In the genomic region with DNA sequence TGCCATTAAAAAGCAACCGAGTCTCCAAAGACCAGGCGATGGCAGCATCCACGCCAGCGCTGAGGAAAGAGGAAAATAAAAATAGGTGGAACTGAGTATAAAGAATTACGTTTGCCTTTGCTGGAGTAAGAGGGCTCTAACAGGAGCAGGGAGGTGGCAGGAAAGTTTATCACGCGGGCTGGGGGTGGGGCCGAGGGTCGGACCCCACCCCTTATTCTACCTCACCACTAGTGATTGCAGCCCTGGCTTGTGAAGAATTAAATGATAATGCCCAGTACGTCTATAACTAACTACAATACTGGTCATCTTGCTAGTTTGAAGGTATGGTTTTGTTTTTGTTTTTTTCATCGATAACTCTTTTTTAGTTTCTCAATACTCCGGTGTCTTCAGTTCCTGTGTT, we compare ENCODE assay signal across 8 mouse cellular contexts. TPM values are rescaled to one million over a fixed set of nuclear protein-coding genes. Genes with fewer than 3 reads are reported as not detected.
DNase-seq lines count a peak whose midpoint lies in the region; ATAC-seq and TF ChIP-seq lines count a peak whose summit lies in the region.

No protein-coding gene starts in this region.

- 16% methylated on average over 12 of the region's 12 CpGs for WGBS in lung, embryonic 15.5 days
- WGBS in forebrain, embryonic 11.5 days, result 16% methylated on average over 12 of the region's 12 CpGs
- 6% methylated on average over 12 of the region's 12 CpGs for WGBS in limb, embryonic 15.5 days
- 9% methylated on average over 12 of the region's 12 CpGs for WGBS in olfactory bulb, adult 2 months

- no peak for DNase-seq in lung, adult 18-20 months
- DNase-seq in forebrain, embryonic 11.5 days (ENCODE audit: low spot score), result no peak
- DNase-seq in ovary, adult 18-20 months (ENCODE audit: low spot score), result no peak
- DNase-seq in left cerebral cortex, postnatal 14 days (ENCODE audit: low spot score in 2 of 2), result no peak
- DNase-seq in lung, postnatal 10 days, result no peak

- no peaks in the 10 kb centered on the region for H3K27me3 ChIP-seq in lung, embryonic 15.5 days
- H3K27me3 ChIP-seq in forebrain, embryonic 11.5 days (ENCODE audit: control insufficient read depth, insufficient read depth, low read length), result no peaks in the 10 kb centered on the region
- H3K27me3 ChIP-seq in limb, embryonic 15.5 days, result no peaks in the 10 kb centered on the region

- no peak for TF ChIP-seq POLR2A in olfactory bulb, adult 2 months (IDR thresholded peaks at IDR 0.05; ENCODE audit: insufficient read depth, low read depth, low read length)

- intact Hi-C loops in left cerebral cortex, postnatal 14 days (cut with DNase I), result loop anchor here (10.0 kb wide), 1 partner anchor 59 kb away; no protein-coding TSS in a partner anchor

- H3K4me1 ChIP-seq in lung, embryonic 15.5 days, result peaks cover 31% of the 10 kb centered on the region
- peaks cover 12% of the 10 kb centered on the region; the same call in 1 of the 2 replicates for H3K4me1 ChIP-seq in forebrain, embryonic 11.5 days (replicated peaks; ENCODE audit: control insufficient read depth, insufficient read depth, low read length)
- peaks cover 29% of the 10 kb centered on the region for H3K4me1 ChIP-seq in limb, embryonic 15.5 days
- H3K4me1 ChIP-seq in olfactory bulb, adult 2 months (ENCODE audit: control insufficient read depth, insufficient read depth, low read length), result peaks cover 18% of the 10 kb centered on the region

- no peak for TF ChIP-seq CTCF in olfactory bulb, adult 2 months (IDR thresholded peaks at IDR 0.05; ENCODE audit: insufficient read depth, low read depth, low read length)

- no peaks in the 10 kb centered on the region for H3K36me3 ChIP-seq in lung, embryonic 15.5 days
- H3K36me3 ChIP-seq in forebrain, embryonic 11.5 days (ENCODE audit: control insufficient read depth, insufficient read depth, low read length), result no peaks in the 10 kb centered on the region
- peaks cover 3% of the 10 kb centered on the region; the same call in 1 of the 2 replicates for H3K36me3 ChIP-seq in limb, embryonic 15.5 days

- H3K9ac ChIP-seq in lung, embryonic 15.5 days, result peak overlapping the region; percentile 72; the same call in 1 of the 2 replicates
- peak overlapping the region; percentile 58 for H3K9ac ChIP-seq in forebrain, embryonic 11.5 days (ENCODE audit: low read length)
- H3K9ac ChIP-seq in limb, embryonic 15.5 days, result peak overlapping the region; percentile 77

- no peaks in the 10 kb centered on the region for H3K9me3 ChIP-seq in lung, embryonic 15.5 days
- no peaks in the 10 kb centered on the region for H3K9me3 ChIP-seq in forebrain, embryonic 11.5 days (ENCODE audit: control insufficient read depth, low read length)
- no peaks in the 10 kb centered on the region for H3K9me3 ChIP-seq in limb, embryonic 15.5 days

- H3K27ac ChIP-seq in lung, embryonic 15.5 days, result no peak overlapping the region
- no peak overlapping the region for H3K27ac ChIP-seq in forebrain, embryonic 11.5 days (ENCODE audit: low read depth, low read length)
- H3K27ac ChIP-seq in limb, embryonic 15.5 days, result no peak overlapping the region
- 0 out of 2 replicates have a peak overlapping the region, but pooled peaks have one; percentile 75 for H3K27ac ChIP-seq in olfactory bulb, adult 2 months (ENCODE audit: insufficient read depth, low read depth, low read length)

- H3K4me2 ChIP-seq in lung, embryonic 15.5 days, result peak overlapping the region; percentile 73
- peak overlapping the region; percentile 88 for H3K4me2 ChIP-seq in forebrain, embryonic 11.5 days (ENCODE audit: low read depth, low read length, severe bottlenecking)
- peak overlapping the region; percentile 68 for H3K4me2 ChIP-seq in limb, embryonic 15.5 days

- peak overlapping the region; percentile 73 for H3K4me3 ChIP-seq in lung, embryonic 15.5 days
- peak overlapping the region; percentile 47 for H3K4me3 ChIP-seq in forebrain, embryonic 11.5 days (ENCODE audit: low read depth, low read length)
- peak overlapping the region; percentile 64 for H3K4me3 ChIP-seq in limb, embryonic 15.5 days
- peak overlapping the region; percentile 44 for H3K4me3 ChIP-seq in olfactory bulb, adult 2 months (ENCODE audit: insufficient read depth, low read depth, low read length)

- ATAC-seq in lung, embryonic 15.5 days (ENCODE audit: borderline replicate concordance, extremely low read depth, low FRiP score, low TSS enrichment), result no peak
- ATAC-seq in forebrain, embryonic 11.5 days (replicated peaks; ENCODE audit: low FRiP score), result no peak
- no peak for ATAC-seq in limb, embryonic 15.5 days (ENCODE audit: insufficient number of reproducible peaks, low FRiP score, low TSS enrichment, low read depth)

RNA-seq across cellular contexts. Expression of gene Ptpn21, which starts 3.4 kb away (rescaled TPM):
- polyA plus RNA-seq in lung, embryonic 15.5 days (2015; fragmentation: Nextera tagmentation; extraction: Ambion mirVana), result 9.6 and 11.6 TPM in 2 replicates
- 12.0 and 12.8 TPM in 2 replicates for polyA plus RNA-seq in forebrain, embryonic 11.5 days (2014; fragmentation: Nextera tagmentation; extraction: Ambion mirVana)
- 10.8 and 12.1 TPM in 2 replicates for polyA plus RNA-seq in limb, embryonic 15.5 days (2015; fragmentation: Nextera tagmentation; extraction: Ambion mirVana)
- not detected in 2 replicates for polyA plus RNA-seq in olfactory bulb, adult 2 months (2012; ENCODE audit: insufficient read depth, insufficient read length, low replicate concordance, missing spikeins)
- total RNA-seq in left cerebral cortex, postnatal 14 days (2021), result 1 to 10 TPM; 7.5 to 7.6 TPM

RNA-seq across cellular contexts. Expression of gene Zc3h14, which starts 13.0 kb away (rescaled TPM):
- 127 and 128 TPM in 2 replicates for polyA plus RNA-seq in lung, embryonic 15.5 days (2015; fragmentation: Nextera tagmentation; extraction: Ambion mirVana)
- polyA plus RNA-seq in forebrain, embryonic 11.5 days (2014; fragmentation: Nextera tagmentation; extraction: Ambion mirVana), result 176 and 179 TPM in 2 replicates
- polyA plus RNA-seq in limb, embryonic 15.5 days (2015; fragmentation: Nextera tagmentation; extraction: Ambion mirVana), result 103 and 109 TPM in 2 replicates
- not detected in 2 replicates for polyA plus RNA-seq in olfactory bulb, adult 2 months (2012; ENCODE audit: insufficient read depth, insufficient read length, low replicate concordance, missing spikeins)
- 10 to 100 TPM; 92.6 to 96.6 TPM for total RNA-seq in left cerebral cortex, postnatal 14 days (2021)

Comparison
In these comparisons a context has a peak if more than half of its experiments do, and no peak if none do; other contexts are left out.
1. RNA of gene Ptpn21, which starts 3.4 kb away (polyA plus RNA-seq): 12.0 to 12.8 TPM in forebrain, embryonic 11.5 days, 9.6 to 11.6 TPM in lung, embryonic 15.5 days and 10.8 to 12.1 TPM in limb, embryonic 15.5 days; not detected in olfactory bulb, adult 2 months; every median in the first group is over 10 times any median in the second.
2. Peak in every context shown above with its lines, with median percentiles within 50 percentile points of each other: H3K4me2 ChIP-seq, H3K4me3 ChIP-seq and H3K9ac ChIP-seq.